Mouse (Mus musculus): ENCODE measurements around the gene Pqlc2. TPM values are rescaled to one million over a fixed set of nuclear protein-coding genes. Genes with fewer than 3 reads are reported as not detected.

The Pqlc2 gene
- polyA plus RNA-seq, 1 experiment from 2014 or later = 8.3 TPM

DNA sequence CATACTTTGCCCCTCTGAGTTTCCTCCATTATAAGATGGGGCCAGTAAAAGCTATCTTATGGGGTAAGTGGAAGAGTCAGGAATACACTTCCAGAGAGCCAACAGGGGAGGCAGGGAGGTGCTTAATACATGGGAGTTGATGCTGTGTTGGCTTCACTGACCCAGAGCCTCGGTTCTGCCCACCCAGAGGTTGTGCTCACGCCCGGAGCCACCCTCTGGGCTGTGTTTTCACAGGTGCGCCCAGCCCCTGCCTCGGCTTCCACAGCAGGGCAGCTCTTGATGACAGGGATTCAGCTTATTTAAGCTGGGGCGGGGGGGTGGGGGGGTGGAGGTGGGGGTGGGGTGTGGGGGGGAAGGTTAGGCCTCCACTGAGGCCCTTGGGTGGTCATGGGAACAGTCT, 65.7 kb downstream of the Pqlc2 start:
- ATAC-seq (ENCODE audit: insufficient number of reproducible peaks, insufficient read depth, low FRiP score, low read depth) = no peak
- Histone ChIP-seq H3K4me3 (ENCODE audit: control insufficient read depth in 1 of 2, insufficient read depth in 1 of 2, low read depth in 1 of 2, low read length in 2 of 2) (no peak overlapping the region), H3K27ac (replicated peaks in 1 of 2; ENCODE audit: control insufficient read depth in 1 of 2, insufficient read depth in 1 of 2, low read depth in 2 of 2, low read length in 2 of 2) (no peak overlapping the region), H3K9ac (ENCODE audit: low read length) (no peak overlapping the region), H3K4me2 (ENCODE audit: low read length) (no peak overlapping the region), H3K27me3 (ENCODE audit: control insufficient read depth, insufficient read depth, low read length) (no peaks in the 10 kb centered on the region), H3K9me3 (ENCODE audit: control insufficient read depth, low read length) (no peaks in the 10 kb centered on the region), H3K36me3 (ENCODE audit: control insufficient read depth, insufficient read depth, low read length) (peaks cover 39% of the 10 kb centered on the region), H3K4me1 (ENCODE audit: control insufficient read depth in 2 of 2, insufficient read depth in 2 of 2, low read length in 2 of 2) (peaks cover 39 to 63% of the 10 kb centered on the region in 2 experiments)
- WGBS = 75% methylated on average over 6 of the region's 6 CpGs

DNA sequence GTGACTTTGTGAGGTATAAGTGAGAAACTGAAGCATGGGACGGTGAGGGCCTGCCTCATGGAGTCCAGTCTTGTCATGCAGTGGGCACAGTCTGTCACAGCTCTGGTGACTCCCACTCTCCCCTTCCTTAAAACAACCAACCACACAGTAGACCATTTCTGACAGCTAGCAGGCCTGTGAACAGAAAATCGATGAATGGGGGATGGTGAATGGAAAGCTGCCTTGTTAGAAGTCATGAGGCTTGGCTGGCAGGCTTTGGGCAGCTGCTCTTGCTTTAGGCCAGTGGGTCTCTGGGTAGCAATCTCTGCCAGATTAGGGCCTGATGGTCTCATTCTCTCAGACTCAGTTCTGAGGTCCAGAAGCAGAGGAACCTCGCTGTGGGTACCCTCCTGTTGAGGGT, 66.3 kb downstream of the Pqlc2 start:
- peaks cover 37 to 58% of the 10 kb centered on the region in 2 experiments for H3K4me1 ChIP-seq (ENCODE audit: control insufficient read depth in 2 of 2, insufficient read depth in 2 of 2, low read length in 2 of 2)
- H3K9ac ChIP-seq (ENCODE audit: low read length) = no peak overlapping the region
- 91% methylated on average over 3 of the region's 3 CpGs for whole genome bisulfite sequencing
- no peak overlapping the region for H3K4me2 ChIP-seq (ENCODE audit: low read length)
- ATAC-seq (ENCODE audit: insufficient number of reproducible peaks, insufficient read depth, low FRiP score, low read depth) = no peak
- no peak overlapping the region for H3K27ac ChIP-seq (replicated peaks in 1 of 2; ENCODE audit: control insufficient read depth in 1 of 2, insufficient read depth in 1 of 2, low read depth in 2 of 2, low read length in 2 of 2)
- no peaks in the 10 kb centered on the region for H3K27me3 ChIP-seq (ENCODE audit: control insufficient read depth, insufficient read depth, low read length)
- H3K9me3 ChIP-seq (ENCODE audit: control insufficient read depth, low read length) = no peaks in the 10 kb centered on the region
- peaks cover 45% of the 10 kb centered on the region for H3K36me3 ChIP-seq (ENCODE audit: control insufficient read depth, insufficient read depth, low read length)
- H3K4me3 ChIP-seq (ENCODE audit: control insufficient read depth in 1 of 2, insufficient read depth in 1 of 2, low read depth in 1 of 2, low read length in 2 of 2) = no peak overlapping the region

Small RNAs within 50 kb of the gene (microRNA-seq; reads per million reads assigned to microRNA genes)
- gene Gm24245 (0.84 reads per million), gene Gm25732 (not detected)

Other genes starting within 250 kb of the Pqlc2 start
- gene Htr6, start 235.1 kb downstream of the Pqlc2 start, polyA plus RNA-seq (2014; fragmentation: Nextera tagmentation; extraction: Ambion mirVana) = not detected in 2 replicates
- 13.0 and 15.1 TPM in 2 replicates for gene Nbl1, start 217.7 kb downstream of the Pqlc2 start, polyA plus RNA-seq (2014; fragmentation: Nextera tagmentation; extraction: Ambion mirVana)
- 761 and 765 TPM in 2 replicates for gene Minos1, start 179.6 kb downstream of the Pqlc2 start, polyA plus RNA-seq (2014; fragmentation: Nextera tagmentation; extraction: Ambion mirVana)
- 292 and 301 TPM in 2 replicates for gene Capzb, start 117.8 kb downstream of the Pqlc2 start, polyA plus RNA-seq (2014; fragmentation: Nextera tagmentation; extraction: Ambion mirVana)
- 61.9 and 62.6 TPM in 2 replicates for gene Akr7a5, start within 50 bp of the Pqlc2 start, polyA plus RNA-seq (2014; fragmentation: Nextera tagmentation; extraction: Ambion mirVana)
- 65.1 and 65.4 TPM in 2 replicates for gene Mrto4, start 41.9 kb upstream of the Pqlc2 start, polyA plus RNA-seq (2014; fragmentation: Nextera tagmentation; extraction: Ambion mirVana)
- 36.6 and 37.7 TPM in 2 replicates for gene Emc1, start 41.9 kb upstream of the Pqlc2 start, polyA plus RNA-seq (2014; fragmentation: Nextera tagmentation; extraction: Ambion mirVana)
- gene Ubr4, start 41.9 kb upstream of the Pqlc2 start, polyA plus RNA-seq (2014; fragmentation: Nextera tagmentation; extraction: Ambion mirVana) = 63.8 and 67.6 TPM in 2 replicates
- 4.4 and 4.6 TPM in 2 replicates for gene Iffo2, start 219.8 kb upstream of the Pqlc2 start, polyA plus RNA-seq (2014; fragmentation: Nextera tagmentation; extraction: Ambion mirVana)

All from heart, embryonic 14.5 days (tissue).